Comparison of ENCODE assay signal across 21 mouse cellular contexts in the genomic region with DNA sequence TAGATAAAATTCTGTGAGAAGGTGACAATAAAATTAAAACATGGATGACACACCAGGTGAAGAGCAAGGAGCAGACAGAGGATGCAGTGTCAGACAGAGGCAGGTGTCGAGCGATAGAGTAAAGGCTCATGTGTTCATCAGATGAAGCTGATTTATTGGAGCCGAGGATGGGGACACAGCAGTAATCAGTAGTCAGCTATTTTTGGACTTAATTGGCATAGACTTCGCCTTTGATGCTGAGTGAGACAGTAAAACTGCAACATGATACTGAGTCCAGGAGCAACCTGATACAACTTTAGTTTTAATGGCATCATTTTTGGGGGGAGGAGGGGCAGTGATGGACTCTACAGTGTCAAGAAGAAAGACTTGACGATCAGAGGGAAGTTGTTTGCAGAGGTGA.
"Had no signal": no experiment of that assay in that cellular context is flagged by ENCODE, and none has a peak within 500 bp of the region (broad histone marks: within the 10 kb centered on the region; RNA-seq: fewer than 3 reads in every experiment).

No protein-coding gene starts in this region.

- H3K4me2 ChIP-seq: intestine, embryonic 15.5 days; limb, embryonic 13.5 days; liver, embryonic 12.5 days; liver, embryonic 15.5 days; lung, embryonic 15.5 days; neural tube, embryonic 12.5 days; neural tube, embryonic 15.5 days had no signal

- H3K4me3 ChIP-seq: intestine, embryonic 15.5 days; layer of hippocampus, adult 2 months; limb, embryonic 10.5 days; limb, embryonic 13.5 days; liver, embryonic 12.5 days; liver, embryonic 15.5 days; lung, embryonic 15.5 days; neural tube, embryonic 12.5 days; neural tube, embryonic 15.5 days had no signal

- DNase-seq: kidney, adult 11 months; kidney, postnatal 25 days; layer of hippocampus, adult 9-11 months; liver; lung, adult 18-20 months; lung, postnatal 10 days; lung, postnatal 4 days; right cerebral cortex, adult 18-20 months; right cerebral cortex, postnatal 14 days; right cerebral cortex, postnatal 4 days; thymus, postnatal 25 days had no signal

- H3K9ac ChIP-seq: intestine, embryonic 15.5 days; limb, embryonic 13.5 days; liver, embryonic 12.5 days; liver, embryonic 15.5 days; lung, embryonic 15.5 days; neural tube, embryonic 12.5 days; neural tube, embryonic 15.5 days had no signal

- H3K27ac ChIP-seq: intestine, embryonic 15.5 days; layer of hippocampus, adult 2 months; limb, embryonic 10.5 days; limb, embryonic 13.5 days; liver, embryonic 12.5 days; liver, embryonic 15.5 days; lung, embryonic 15.5 days; neural tube, embryonic 12.5 days; neural tube, embryonic 15.5 days; stomach, postnatal 0 days had no signal

- H3K4me1 ChIP-seq: intestine, embryonic 15.5 days; limb, embryonic 10.5 days; limb, embryonic 13.5 days; liver, embryonic 12.5 days; liver, embryonic 15.5 days; lung, embryonic 15.5 days; neural tube, embryonic 12.5 days; neural tube, embryonic 15.5 days had no signal

- H3K36me3 ChIP-seq: intestine, embryonic 15.5 days; limb, embryonic 10.5 days; limb, embryonic 13.5 days; liver, embryonic 12.5 days; liver, embryonic 15.5 days; lung, embryonic 15.5 days; neural tube, embryonic 12.5 days; neural tube, embryonic 15.5 days had no signal

- ATAC-seq: intestine, embryonic 15.5 days; liver, embryonic 12.5 days had no signal

- H3K27me3 ChIP-seq: intestine, embryonic 15.5 days; limb, embryonic 13.5 days; liver, embryonic 12.5 days; liver, embryonic 15.5 days; lung, embryonic 15.5 days; neural tube, embryonic 12.5 days; neural tube, embryonic 15.5 days had no signal

- H3K9me3 ChIP-seq: intestine, embryonic 15.5 days; limb, embryonic 10.5 days; limb, embryonic 13.5 days; liver, embryonic 12.5 days; liver, embryonic 15.5 days; lung, embryonic 15.5 days; neural tube, embryonic 12.5 days; neural tube, embryonic 15.5 days had no signal
